Mouse (Mus musculus) pancreas, adult 10 weeks (tissue): Measurements from ENCODE around the gene Ubd. TPM values are rescaled to one million over a fixed set of nuclear protein-coding genes. Genes with fewer than 3 reads are reported as not detected.

ENCODE experiments used
- polyA plus RNA-seq: library from polyadenylated mRNA; stranded (reverse); fragments of 350-450 nt; fragmentation: Illumina TruSeq; extraction: RNeasy Lipid Tissue Mini Kit (QIAGEN cat#74804); gene quantifications from one replicate; pipeline ENCODE4 v1.2.3, GENCODE M21; 2015; ENCODE audit warnings: low read depth, low replicate concordance; ENCODE audit not compliant: insufficient read depth

Gene Ubd
- not detected for polyA plus RNA-seq

DNA sequence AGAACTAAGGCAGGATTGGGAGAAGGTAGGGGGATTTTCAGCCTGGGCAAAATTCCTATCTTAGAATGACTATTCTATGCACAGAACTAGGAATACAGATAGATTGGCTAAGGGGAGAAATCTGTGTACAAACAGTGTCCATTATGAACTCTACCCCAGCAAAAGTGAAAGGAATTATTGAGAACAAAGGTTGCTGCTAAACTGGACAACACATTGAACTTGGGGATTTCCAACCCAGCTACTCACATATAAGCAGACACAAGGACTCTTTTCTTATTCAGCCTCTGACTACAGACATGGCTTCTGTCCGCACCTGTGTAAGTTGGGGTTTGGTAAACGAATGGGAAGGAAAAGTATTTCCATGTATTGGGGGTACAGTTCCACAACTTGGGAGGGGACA lies at the start of gene Ubd:
TSS of gene Ubd (plus strand) at position 237 of the 400 bp plus-strand sequence.

DNA sequence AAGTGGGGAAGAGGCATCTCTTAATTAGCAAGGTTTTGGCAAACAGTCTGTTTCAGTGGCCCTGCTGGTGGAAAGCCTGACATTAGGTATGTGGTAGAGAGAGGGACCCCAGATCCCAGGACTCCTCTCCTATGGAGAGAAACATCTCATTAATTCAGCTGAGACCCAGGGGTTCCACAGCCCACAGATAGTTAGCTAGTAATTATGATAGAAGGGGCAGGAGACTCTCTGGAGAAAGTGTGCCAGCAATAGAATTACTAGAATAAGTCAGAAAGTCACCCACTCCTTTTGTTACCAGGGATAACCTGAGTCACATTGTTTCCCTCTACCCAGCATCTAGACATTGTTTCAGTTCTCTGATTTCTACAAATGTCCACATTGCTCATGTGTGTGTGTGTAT lies 32.3 kb upstream of the Ubd start, which contains the start of gene Olfr93:
TSS of gene Olfr93 (minus strand) at position 101 of the 400 bp plus-strand sequence.

DNA sequence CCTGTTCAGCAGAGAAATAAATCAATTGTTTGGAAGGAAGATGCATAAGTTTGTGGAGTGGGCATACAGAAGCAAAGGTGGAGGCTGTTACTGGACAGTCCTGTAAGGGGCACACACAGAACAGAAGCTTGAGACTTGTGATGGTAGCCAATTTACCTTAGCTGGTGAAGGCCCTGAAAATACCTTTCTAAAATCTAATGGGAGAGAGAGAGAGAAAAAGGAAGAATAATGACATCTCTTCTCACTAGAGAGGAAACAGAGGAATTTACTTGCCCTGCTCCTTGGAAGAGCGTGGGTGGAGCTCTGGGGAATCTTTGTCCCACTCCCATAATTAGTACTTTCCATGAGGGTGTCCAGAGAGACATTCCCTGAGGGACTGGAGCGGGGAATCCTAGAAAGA lies 7.2 kb downstream of the Ubd start, which contains the start of gene Olfr94:
TSS of gene Olfr94 (minus strand) at position 101 of the 400 bp plus-strand sequence.

DNA sequence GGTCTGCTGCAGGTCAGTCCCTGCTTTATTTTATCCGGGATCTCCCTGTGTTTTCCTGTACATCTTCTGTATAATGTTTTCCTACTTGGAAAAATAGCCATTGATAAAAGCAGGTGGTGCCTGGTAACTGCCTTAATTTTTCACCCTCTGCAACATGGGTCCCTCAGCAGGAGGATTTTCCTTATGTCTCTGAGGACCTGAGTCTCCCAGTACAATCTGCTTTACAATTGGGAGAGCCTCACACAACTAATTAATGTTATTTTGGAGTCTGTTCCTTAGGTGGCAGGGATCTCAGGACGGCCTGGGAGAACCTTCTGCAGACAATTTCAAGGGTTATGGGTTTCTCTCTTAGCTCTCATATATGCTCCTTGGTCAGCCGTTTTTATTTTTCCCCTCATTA lies 19.3 kb downstream of the Ubd start, which contains the start of gene Olfr95:
TSS of gene Olfr95 (minus strand) at position 101 of the 400 bp plus-strand sequence.

DNA sequence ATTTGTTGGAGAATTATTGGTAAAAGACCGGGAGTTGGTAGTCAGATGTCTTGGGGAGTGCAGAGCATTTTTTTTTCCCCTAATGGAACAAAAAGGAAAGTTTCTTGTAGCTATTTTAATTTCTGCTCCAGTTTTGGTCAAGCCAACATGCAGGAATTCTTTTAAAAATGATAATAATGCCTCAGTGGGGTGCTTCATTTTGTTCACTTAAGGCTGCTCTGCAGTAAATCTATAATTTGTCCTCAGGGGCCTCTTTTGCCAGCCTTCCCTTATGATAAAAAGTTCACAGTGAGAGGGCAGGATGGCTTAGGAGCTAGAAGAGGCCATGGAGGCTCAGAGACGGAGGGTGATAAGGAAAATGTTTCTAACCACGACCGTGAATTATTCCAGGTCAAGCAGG lies 26.2 kb downstream of the Ubd start, which contains the start of gene Olfr96:
TSS of gene Olfr96 (plus strand) at position 301 of the 400 bp plus-strand sequence.

DNA sequence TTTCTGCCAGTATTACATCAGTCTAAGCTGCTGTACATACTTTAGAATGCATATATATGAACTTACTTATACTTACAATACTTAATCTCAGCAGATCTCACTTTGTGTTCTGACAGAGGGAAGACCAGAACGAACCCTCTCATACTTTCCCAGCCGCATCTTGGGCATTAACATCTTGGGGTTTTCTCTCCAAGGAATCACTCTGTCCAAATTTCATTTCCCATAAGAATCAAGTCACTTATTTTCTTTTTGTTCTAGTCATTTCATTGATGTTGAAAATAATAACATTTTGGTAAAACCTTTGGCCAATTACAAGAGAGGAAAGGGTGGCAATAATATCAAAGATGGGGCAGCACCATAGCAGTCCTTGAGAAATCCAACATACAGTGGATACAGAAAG lies 43.5 kb downstream of the Ubd start, which contains the start of gene Olfr97:
TSS of gene Olfr97 (minus strand) at position 101 of the 400 bp plus-strand sequence.

Other genes with a start within 250 kb of the Ubd start
- gene Ppp1r11, start 242.2 kb upstream of the Ubd start, polyA plus RNA-seq = 11.8 TPM
- gene Znrd1, start 235.3 kb upstream of the Ubd start, polyA plus RNA-seq = 20.8 TPM
- gene Znrd1as, start 235.3 kb upstream of the Ubd start, polyA plus RNA-seq = 2.8 TPM
- not detected for gene 2410137M14Rik, start 212.7 kb upstream of the Ubd start, polyA plus RNA-seq
- not detected for gene H2-M5, start 204.4 kb upstream of the Ubd start, polyA plus RNA-seq
- gene Zfp57, start 192.7 kb upstream of the Ubd start, polyA plus RNA-seq = 3.3 TPM
- not detected for gene Mog, start 170.5 kb upstream of the Ubd start, polyA plus RNA-seq
- 12.4 TPM for gene Gabbr1, start 147.9 kb upstream of the Ubd start, polyA plus RNA-seq
- gene Olfr90, start 105.4 kb upstream of the Ubd start, polyA plus RNA-seq = not detected
- gene Olfr91, start 95.6 kb upstream of the Ubd start, polyA plus RNA-seq = not detected
- not detected for gene Olfr92, start 73.8 kb upstream of the Ubd start, polyA plus RNA-seq
- not detected for gene Olfr93, start 32.4 kb upstream of the Ubd start, polyA plus RNA-seq
- gene Olfr94, start 7.1 kb downstream of the Ubd start, polyA plus RNA-seq = not detected
- gene Olfr95, start 19.2 kb downstream of the Ubd start, polyA plus RNA-seq = not detected
- gene Olfr96, start 26.3 kb downstream of the Ubd start, polyA plus RNA-seq = not detected
- not detected for gene Olfr97, start 43.4 kb downstream of the Ubd start, polyA plus RNA-seq
- not detected for gene Olfr98, start 69.9 kb downstream of the Ubd start, polyA plus RNA-seq
- 5.1 TPM for gene H2-M3, start 76.3 kb downstream of the Ubd start, polyA plus RNA-seq
- gene Olfr99, start 89.6 kb downstream of the Ubd start, polyA plus RNA-seq = not detected
- gene Olfr101, start 110.4 kb downstream of the Ubd start, polyA plus RNA-seq = not detected
- gene Olfr102, start 123.2 kb downstream of the Ubd start, polyA plus RNA-seq = not detected
- not detected for gene Olfr103, start 145.8 kb downstream of the Ubd start, polyA plus RNA-seq
- not detected for gene Olfr104-ps, start 165.7 kb downstream of the Ubd start, polyA plus RNA-seq
- gene Olfr105-ps, start 185.1 kb downstream of the Ubd start, polyA plus RNA-seq = not detected
- not detected for gene Olfr106-ps, start 196.5 kb downstream of the Ubd start, polyA plus RNA-seq
- gene Olfr107, start 205.3 kb downstream of the Ubd start, polyA plus RNA-seq = not detected